15 mouse cellular contexts compared by ENCODE assay signal in the genomic region with DNA sequence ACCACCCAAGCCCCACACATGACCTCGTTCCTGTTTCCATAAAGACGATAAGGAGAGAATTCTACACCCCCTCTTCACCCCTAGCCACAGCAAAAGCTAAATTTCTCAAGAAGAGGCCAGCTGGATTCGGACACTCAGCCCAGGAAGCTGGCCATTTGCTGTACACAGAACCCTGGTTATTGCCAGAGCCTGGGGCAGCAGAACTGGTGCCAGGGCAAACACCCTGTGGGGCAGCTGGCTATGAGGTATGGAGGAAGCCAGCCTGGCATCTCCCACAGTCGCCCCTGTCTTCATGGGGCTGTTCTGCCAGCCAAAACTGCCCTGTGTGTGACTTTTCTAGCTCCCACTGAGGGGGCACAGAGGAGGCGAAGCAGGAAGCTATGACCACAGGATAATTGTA.
DNase-seq lines count a peak whose midpoint lies in the region; ATAC-seq and TF ChIP-seq lines count a peak whose summit lies in the region.
"Had no signal": no experiment of that assay in that cellular context is flagged by ENCODE, and none has a peak within 500 bp of the region (broad histone marks: within the 10 kb centered on the region; RNA-seq: fewer than 3 reads in every experiment).

No protein-coding gene starts in this region.

- TF ChIP-seq CTCF in midbrain, postnatal 0 days (IDR thresholded peaks at IDR 0.05) = no peak

- H3K9me3 ChIP-seq in heart, embryonic 10.5 days = no peaks in the 10 kb centered on the region
- H3K9me3 ChIP-seq in heart, embryonic 12.5 days (replicated peaks) = no peaks in the 10 kb centered on the region
- no peaks in the 10 kb centered on the region for H3K9me3 ChIP-seq in midbrain, postnatal 0 days (ENCODE audit: low read length)
- H3K9me3 ChIP-seq in midbrain, embryonic 16.5 days (replicated peaks; ENCODE audit: control insufficient read depth, low read length, poor library complexity, severe bottlenecking) = no peaks in the 10 kb centered on the region
- H3K9me3 ChIP-seq: embryonic facial prominence, embryonic 12.5 days; heart, embryonic 13.5 days had no signal

- no peak overlapping the region for H3K9ac ChIP-seq in heart, embryonic 12.5 days
- no peak overlapping the region for H3K9ac ChIP-seq in midbrain, postnatal 0 days (replicated peaks; ENCODE audit: low read length, poor library complexity, severe bottlenecking)
- no peak overlapping the region for H3K9ac ChIP-seq in midbrain, embryonic 16.5 days (ENCODE audit: low read depth, low read length)
- H3K9ac ChIP-seq: embryonic facial prominence, embryonic 12.5 days; heart, embryonic 13.5 days had no signal

- WGBS in heart, embryonic 10.5 days = 71% methylated on average over 5 of the region's 5 CpGs
- WGBS in heart, embryonic 12.5 days = 65% methylated on average over 5 of the region's 5 CpGs
- WGBS in midbrain, postnatal 0 days = 81% methylated on average over 5 of the region's 5 CpGs
- WGBS in midbrain, embryonic 16.5 days = 82% methylated on average over 5 of the region's 5 CpGs

- H3K4me1 ChIP-seq in heart, embryonic 10.5 days = peaks cover 10% of the 10 kb centered on the region; the same call in 1 of the 2 replicates
- H3K4me1 ChIP-seq in heart, embryonic 12.5 days (replicated peaks) = no peaks in the 10 kb centered on the region; the same call in none of the 2 replicates
- H3K4me1 ChIP-seq in midbrain, postnatal 0 days (ENCODE audit: insufficient read depth, low read length) = no peaks in the 10 kb centered on the region
- H3K4me1 ChIP-seq in midbrain, embryonic 16.5 days (ENCODE audit: control insufficient read depth, insufficient read depth, low read length) = no peaks in the 10 kb centered on the region
- H3K4me1 ChIP-seq: embryonic facial prominence, embryonic 12.5 days had no signal

- no peaks in the 10 kb centered on the region; the same call in 1 of the 2 replicates for H3K36me3 ChIP-seq in heart, embryonic 10.5 days
- no peaks in the 10 kb centered on the region for H3K36me3 ChIP-seq in heart, embryonic 12.5 days
- no peaks in the 10 kb centered on the region for H3K36me3 ChIP-seq in midbrain, postnatal 0 days (ENCODE audit: insufficient read depth, low read length)
- H3K36me3 ChIP-seq in midbrain, embryonic 16.5 days (ENCODE audit: control insufficient read depth, insufficient read depth, low read length) = no peaks in the 10 kb centered on the region
- H3K36me3 ChIP-seq: embryonic facial prominence, embryonic 12.5 days; heart, embryonic 13.5 days had no signal

- no peak overlapping the region for H3K4me3 ChIP-seq in heart, embryonic 10.5 days
- no peak overlapping the region for H3K4me3 ChIP-seq in heart, embryonic 12.5 days
- H3K4me3 ChIP-seq in midbrain, postnatal 0 days (ENCODE audit: low read depth, low read length) = no peak overlapping the region
- no peak overlapping the region for H3K4me3 ChIP-seq in midbrain, embryonic 16.5 days (ENCODE audit: low read depth, low read length)
- H3K4me3 ChIP-seq: embryonic facial prominence, embryonic 12.5 days; heart, embryonic 13.5 days had no signal

- DNase-seq in heart, embryonic 10.5 days (ENCODE audit: low spot score) = no peak
- peak; percentile 26 for DNase-seq in midbrain, postnatal 0 days (ENCODE audit: low spot score)
- peak; percentile 48 for DNase-seq in cerebellum, postnatal 14 days
- no peak for DNase-seq in ovary, postnatal 10 days (ENCODE audit: low spot score)
- DNase-seq: kidney, adult 8-10 months; liver; lung, adult 2 months; right cerebral cortex, postnatal 14 days had no signal

- H3K27ac ChIP-seq in heart, embryonic 10.5 days = 0 out of 2 replicates have a peak overlapping the region, but pooled peaks have one; percentile 19
- no peak overlapping the region for H3K27ac ChIP-seq in heart, embryonic 12.5 days (ENCODE audit: poor library complexity, severe bottlenecking)
- no peak overlapping the region for H3K27ac ChIP-seq in midbrain, postnatal 0 days (ENCODE audit: low read depth, low read length)
- H3K27ac ChIP-seq in midbrain, embryonic 16.5 days (ENCODE audit: low read length) = no peak overlapping the region
- H3K27ac ChIP-seq: embryonic facial prominence, embryonic 12.5 days; heart, embryonic 13.5 days had no signal

- peaks cover 7% of the 10 kb centered on the region; the same call in 1 of the 2 replicates for H3K27me3 ChIP-seq in heart, embryonic 10.5 days (ENCODE audit: insufficient read depth, poor library complexity, severe bottlenecking)
- H3K27me3 ChIP-seq in heart, embryonic 12.5 days (replicated peaks) = no peaks in the 10 kb centered on the region; the same call in 1 of the 2 replicates
- no peaks in the 10 kb centered on the region for H3K27me3 ChIP-seq in midbrain, postnatal 0 days (ENCODE audit: insufficient read depth, low read length)
- H3K27me3 ChIP-seq in midbrain, embryonic 16.5 days (ENCODE audit: control insufficient read depth, insufficient read depth, low read depth, low read length) = no peaks in the 10 kb centered on the region; the same call in 1 of the 2 replicates
- H3K27me3 ChIP-seq: embryonic facial prominence, embryonic 12.5 days; heart, embryonic 13.5 days had no signal

- no peak overlapping the region for H3K4me2 ChIP-seq in heart, embryonic 12.5 days
- no peak overlapping the region for H3K4me2 ChIP-seq in midbrain, postnatal 0 days (ENCODE audit: low read depth, low read length, poor library complexity, severe bottlenecking)
- H3K4me2 ChIP-seq in midbrain, embryonic 16.5 days (ENCODE audit: low read length) = no peak overlapping the region
- H3K4me2 ChIP-seq: embryonic facial prominence, embryonic 12.5 days; heart, embryonic 13.5 days; midbrain, embryonic 11.5 days had no signal

- no peak for ATAC-seq in heart, embryonic 12.5 days (ENCODE audit: insufficient number of reproducible peaks, low FRiP score)
- ATAC-seq in midbrain, postnatal 0 days (ENCODE audit: low FRiP score) = no peak
- ATAC-seq in midbrain, embryonic 16.5 days = no peak
- no peak for ATAC-seq in inflammation-experienced regulatory T-cells, adult 6 months
- ATAC-seq: CD4-positive, CD25-positive, alpha-beta regulatory T cell, adult 4 months had no signal

Comparison
In these comparisons a context has a peak if more than half of its experiments do, and no peak if none do; other contexts are left out.
1. DNase-seq: peak in midbrain, postnatal 0 days (single experiment) and cerebellum, postnatal 14 days (2 of 2); none in heart, embryonic 10.5 days (single experiment) and ovary, postnatal 10 days (single experiment).